Comparison of ENCODE assay signal across 13 mouse cellular contexts in genomic region chr2:71594466-71594865, GRCm38 (mm10). TPM values are rescaled to one million over a fixed set of nuclear protein-coding genes. Genes with fewer than 3 reads are reported as not detected.
A peak's percentile ranks its signal among the peaks of the same experiment; 100 is the strongest.
DNase-seq lines count a peak whose midpoint lies in the region; ATAC-seq and TF ChIP-seq lines count a peak whose summit lies in the region.
"Had no signal": no experiment of that assay in that cellular context is flagged by ENCODE, and none has a peak within 500 bp of the region (broad histone marks: within the 10 kb centered on the region; RNA-seq: fewer than 3 reads in every experiment).

No protein-coding gene starts in this region.

- WGBS in embryonic facial prominence, embryonic 13.5 days: 65% methylated on average over 7 of the region's 7 CpGs

- peak; percentile 38 for DNase-seq in layer of hippocampus, adult 9-11 months
- DNase-seq in layer of hippocampus, postnatal 14 days (ENCODE audit: low spot score in 2 of 2): no peak
- DNase-seq in Patski (ENCODE audit: low read depth, low spot score): peak; percentile 86
- no peak for DNase-seq in left cerebral cortex, postnatal 36 days (ENCODE audit: low spot score in 2 of 2)
- DNase-seq in right cerebral cortex, postnatal 14 days: no peak
- DNase-seq in right cerebral cortex, postnatal 36 days (ENCODE audit: low spot score in 2 of 2): no peak
- DNase-seq: cerebellum, postnatal 36 days; kidney, adult 2 months; retina, postnatal 1 day had no signal

- H3K27me3 ChIP-seq in Patski: no peaks in the 10 kb centered on the region
- H3K27me3 ChIP-seq in embryonic facial prominence, embryonic 13.5 days: no peaks in the 10 kb centered on the region; the same call in 1 of the 2 replicates

- intact Hi-C loops in left cerebral cortex, postnatal 36 days (cut with DNase I): no loop called here

- in situ Hi-C loops in Patski (cut with MboI; ENCODE audit: low pct_unique_long_range_greater_than_20kb): loop anchor here (10.0 kb wide), 1 partner anchor 370 kb away; no protein-coding TSS in a partner anchor

- 0 out of 2 replicates have a peak overlapping the region, but pooled peaks have one; percentile 12 for H3K4me2 ChIP-seq in embryonic facial prominence, embryonic 13.5 days

- peak; percentile 87 for ATAC-seq in Patski
- no peak for ATAC-seq in embryonic facial prominence, embryonic 13.5 days (ENCODE audit: insufficient number of reproducible peaks, insufficient read depth, low FRiP score, low TSS enrichment, low read depth)
- peak; percentile 73 for ATAC-seq in monocyte, adult 5-6 weeks (replicated peaks; ENCODE audit: insufficient number of reproducible peaks, low FRiP score, low TSS enrichment, poor library complexity, severe bottlenecking)

- no peaks in the 10 kb centered on the region for H3K36me3 ChIP-seq in embryonic facial prominence, embryonic 13.5 days

- H3K9ac ChIP-seq in embryonic facial prominence, embryonic 13.5 days: no peak overlapping the region

- CTCF ChIA-PET in Patski (lab: Charles Lee): interaction anchor here (1.6 to 1.9 kb wide), 2 partner anchors 18 to 220 kb away, joined by 4 to 5 read pairs; no protein-coding TSS in a partner anchor

- POLR2A ChIA-PET in Patski (lab: Charles Lee): interaction anchor here (0.7 kb wide), 1 partner anchor 949 kb away, joined by 4 read pairs; no protein-coding TSS in a partner anchor

- H3K27ac ChIP-seq in embryonic facial prominence, embryonic 13.5 days: peak overlapping the region; percentile 61

- peaks cover 17% of the 10 kb centered on the region for H3K4me1 ChIP-seq in embryonic facial prominence, embryonic 13.5 days

- TF ChIP-seq CTCF in Patski (IDR thresholded peaks at IDR 0.05): no peak

- no peak overlapping the region for H3K4me3 ChIP-seq in embryonic facial prominence, embryonic 13.5 days
- H3K4me3 ChIP-seq: megakaryocyte, embryonic 14.5 days had no signal

- no peaks in the 10 kb centered on the region for H3K9me3 ChIP-seq in embryonic facial prominence, embryonic 13.5 days
- H3K9me3 ChIP-seq: megakaryocyte, embryonic 14.5 days had no signal

RNA-seq across cellular contexts. Expression of gene Dlx2, which starts 47.9 kb away (rescaled TPM):
- total RNA-seq in layer of hippocampus, postnatal 14 days (2021): 1 to 10 TPM; 6.2 to 7.5 TPM
- 1.1 TPM for polyA plus RNA-seq in Patski (2021)
- polyA plus RNA-seq in embryonic facial prominence, embryonic 13.5 days (2015; fragmentation: Nextera tagmentation; extraction: Ambion mirVana): 7.8 and 10.0 TPM in 2 replicates
- total RNA-seq in monocyte, adult 5-6 weeks (2017): 0.53 TPM in 1 of 3 replicates, not detected in the others
- 1 to 10 TPM; 6.0 to 6.4 TPM for total RNA-seq in left cerebral cortex, postnatal 36 days (2021)
- total RNA-seq: gastrocnemius, adult 8-10 months had no signal
- polyA plus RNA-seq: kidney, adult 2 months had no signal

Comparison
In these comparisons a context has a peak if more than half of its experiments do, and no peak if none do; other contexts are left out.
1. DNase-seq: peak in layer of hippocampus, adult 9-11 months (single experiment) and Patski (single experiment); none in layer of hippocampus, postnatal 14 days (0 of 2), left cerebral cortex, postnatal 36 days (0 of 2), right cerebral cortex, postnatal 14 days (single experiment) and right cerebral cortex, postnatal 36 days (0 of 2).